Mouse (Mus musculus): ENCODE measurements at regions not wholly inside any gene's neighbourhood (a gene's known extent, or its start where the extent isn't known, plus 50 kb on each side); places are given as distances from the start of the nearest gene placed in this dataset.
A peak's percentile ranks its signal among the peaks of the same experiment; 100 is the strongest.

DNA sequence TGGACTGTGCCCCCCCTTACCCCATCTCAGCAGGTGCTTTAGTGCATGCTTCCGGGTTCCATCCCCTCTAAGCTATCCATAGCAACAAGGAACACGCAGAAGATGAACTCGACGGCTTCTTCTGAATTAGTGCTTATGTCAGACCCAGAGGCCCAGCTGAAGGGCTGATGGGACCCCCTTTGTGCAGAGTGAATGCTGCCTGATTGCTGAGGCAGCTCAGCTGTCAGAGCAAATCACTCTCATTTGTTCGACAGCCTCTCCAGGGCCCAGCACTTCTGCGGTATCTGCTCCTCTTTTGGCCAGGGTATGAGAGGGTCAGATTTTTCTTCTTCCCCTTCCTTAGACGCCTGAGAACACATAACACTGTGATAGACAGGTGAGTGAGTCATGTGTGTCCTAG, 89.2 kb upstream of the Chd2 start:
- Histone ChIP-seq H3K27ac (ENCODE audit: low read depth) (no peak overlapping the region), H3K9ac (replicated peaks; ENCODE audit: low read depth, low read length) (no peak overlapping the region), H3K9me3 (replicated peaks; ENCODE audit: control insufficient read depth, low read length) (0 out of 2 replicates have a peak, but pooled peaks cover 6% of the 10 kb centered on the region), H3K36me3 (replicated peaks; ENCODE audit: control insufficient read depth, insufficient read depth, low read length) (no peaks in the 10 kb centered on the region), H3K4me1 (ENCODE audit: control insufficient read depth, insufficient read depth) (no peaks in the 10 kb centered on the region), H3K27me3 (ENCODE audit: control insufficient read depth, insufficient read depth, low read length) (no peaks in the 10 kb centered on the region), H3K4me2 (ENCODE audit: low read depth, low read length) (no peak overlapping the region), H3K4me3 (ENCODE audit: low read depth, low read length) (no peak overlapping the region)
- ATAC-seq (ENCODE audit: insufficient read depth, low read depth) = no peak
- TF ChIP-seq EP300 (IDR thresholded peaks at IDR 0.05; ENCODE audit: low read depth) = no peak
- TF ChIP-seq CTCF (IDR thresholded peaks at IDR 0.05; ENCODE audit: low read depth) = no peak
- WGBS = 47% methylated on average over 7 of the region's 7 CpGs
- no peak for DNase-seq (ENCODE audit: low spot score)

DNA sequence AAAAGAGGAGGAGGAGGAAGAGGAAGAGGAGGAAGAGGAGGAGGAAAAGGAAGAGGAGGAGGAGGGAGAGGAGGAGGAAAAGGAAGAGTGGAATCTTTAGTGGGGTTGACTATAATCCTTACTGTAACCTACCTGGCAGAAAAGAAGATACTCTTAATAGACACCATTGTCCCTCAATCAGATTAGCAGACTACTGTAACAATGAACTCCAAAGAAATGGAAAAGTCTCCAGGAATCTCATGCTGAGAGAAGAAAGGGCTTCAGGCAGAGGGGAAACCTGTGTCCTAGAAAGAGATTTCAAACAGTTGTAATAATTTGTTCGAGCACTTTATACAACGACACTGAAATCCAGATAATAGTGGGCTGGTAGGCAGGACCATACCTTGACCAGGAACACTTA, 87.6 kb upstream of the Chd2 start:
- Histone ChIP-seq H3K9me3 (replicated peaks; ENCODE audit: control insufficient read depth, low read length) (0 out of 2 replicates have a peak, but pooled peaks cover 6% of the 10 kb centered on the region), H3K4me2 (ENCODE audit: low read depth, low read length) (no peak overlapping the region), H3K36me3 (replicated peaks; ENCODE audit: control insufficient read depth, insufficient read depth, low read length) (no peaks in the 10 kb centered on the region), H3K9ac (replicated peaks; ENCODE audit: low read depth, low read length) (no peak overlapping the region), H3K4me3 (ENCODE audit: low read depth, low read length) (no peak overlapping the region), H3K27ac (ENCODE audit: low read depth) (no peak overlapping the region), H3K4me1 (ENCODE audit: control insufficient read depth, insufficient read depth) (no peaks in the 10 kb centered on the region), H3K27me3 (ENCODE audit: control insufficient read depth, insufficient read depth, low read length) (no peaks in the 10 kb centered on the region)
- no peak for DNase-seq (ENCODE audit: low spot score)
- ATAC-seq (ENCODE audit: insufficient read depth, low read depth) = no peak
- 76% methylated on average over 2 of the region's 2 CpGs for WGBS
- no peak for TF ChIP-seq EP300 (IDR thresholded peaks at IDR 0.05; ENCODE audit: low read depth)
- no peak for TF ChIP-seq CTCF (IDR thresholded peaks at IDR 0.05; ENCODE audit: low read depth)

DNA sequence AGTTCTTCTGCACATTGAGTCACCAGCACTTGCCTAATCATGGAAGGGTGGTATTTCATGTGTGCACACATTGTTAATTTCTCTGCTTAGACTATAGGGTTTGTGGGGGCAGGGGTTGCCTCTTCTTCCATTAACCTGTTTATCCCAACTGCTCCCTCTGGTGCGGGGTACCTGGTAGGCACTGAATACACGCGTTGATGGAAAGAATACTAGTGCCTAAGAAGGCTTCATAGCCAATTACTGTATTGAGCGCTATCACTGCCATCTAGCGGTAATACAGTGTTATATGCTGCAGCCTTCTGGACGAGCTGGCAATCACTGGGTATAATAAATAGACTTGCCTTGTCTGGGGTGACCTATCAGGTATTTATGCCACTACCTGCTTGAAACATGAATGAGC, 86.4 kb upstream of the Chd2 start:
- Histone ChIP-seq H3K4me2 (ENCODE audit: low read depth, low read length) (no peak overlapping the region), H3K9me3 (replicated peaks; ENCODE audit: control insufficient read depth, low read length) (0 out of 2 replicates have a peak, but pooled peaks cover 6% of the 10 kb centered on the region), H3K36me3 (replicated peaks; ENCODE audit: control insufficient read depth, insufficient read depth, low read length) (no peaks in the 10 kb centered on the region), H3K4me3 (ENCODE audit: low read depth, low read length) (no peak overlapping the region), H3K9ac (replicated peaks; ENCODE audit: low read depth, low read length) (no peak overlapping the region), H3K4me1 (ENCODE audit: control insufficient read depth, insufficient read depth) (no peaks in the 10 kb centered on the region), H3K27me3 (ENCODE audit: control insufficient read depth, insufficient read depth, low read length) (no peaks in the 10 kb centered on the region), H3K27ac (ENCODE audit: low read depth) (no peak overlapping the region)
- DNase-seq (ENCODE audit: low spot score) (peak; percentile 86), ATAC-seq (ENCODE audit: insufficient read depth, low read depth) (peak; percentile 89)
- WGBS = 0% methylated on average over 6 of the region's 6 CpGs
- TF ChIP-seq EP300 (IDR thresholded peaks at IDR 0.05; ENCODE audit: low read depth) = no peak
- peak; percentile 96 for TF ChIP-seq CTCF (IDR thresholded peaks at IDR 0.05; ENCODE audit: low read depth)

DNA sequence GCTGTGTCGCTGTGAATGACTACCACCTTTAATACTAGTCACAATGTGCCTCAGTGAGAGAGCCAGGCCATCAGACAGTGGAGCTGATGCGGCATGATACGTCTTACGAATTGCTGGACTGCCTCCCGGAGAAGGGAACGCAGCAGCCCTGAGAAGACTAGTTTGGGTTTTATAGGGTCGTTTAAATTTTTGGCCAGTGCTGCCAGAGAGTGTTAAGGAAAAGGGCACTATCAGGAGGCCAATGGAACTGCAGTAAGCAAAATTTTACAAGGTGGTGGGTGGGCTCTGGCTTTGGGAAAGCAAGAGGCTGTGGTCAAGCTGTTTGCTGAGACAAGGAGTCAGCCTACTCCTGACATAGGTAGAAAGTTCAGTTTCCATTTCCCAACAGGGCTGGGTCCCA, 84.7 kb upstream of the Chd2 start:
- TF ChIP-seq CTCF (IDR thresholded peaks at IDR 0.05; ENCODE audit: low read depth) (no peak), EP300 (IDR thresholded peaks at IDR 0.05; ENCODE audit: low read depth) (no peak)
- Histone ChIP-seq H3K4me3 (ENCODE audit: low read depth, low read length) (no peak overlapping the region), H3K4me1 (ENCODE audit: control insufficient read depth, insufficient read depth) (no peaks in the 10 kb centered on the region), H3K27ac (ENCODE audit: low read depth) (no peak overlapping the region), H3K36me3 (replicated peaks; ENCODE audit: control insufficient read depth, insufficient read depth, low read length) (no peaks in the 10 kb centered on the region), H3K9ac (replicated peaks; ENCODE audit: low read depth, low read length) (no peak overlapping the region), H3K4me2 (ENCODE audit: low read depth, low read length) (no peak overlapping the region), H3K9me3 (replicated peaks; ENCODE audit: control insufficient read depth, low read length) (no peaks in the 10 kb centered on the region), H3K27me3 (ENCODE audit: control insufficient read depth, insufficient read depth, low read length) (no peaks in the 10 kb centered on the region)
- WGBS = 74% methylated on average over 7 of the region's 7 CpGs
- DNase-seq (ENCODE audit: low spot score) (no peak), ATAC-seq (ENCODE audit: insufficient read depth, low read depth) (no peak)

DNA sequence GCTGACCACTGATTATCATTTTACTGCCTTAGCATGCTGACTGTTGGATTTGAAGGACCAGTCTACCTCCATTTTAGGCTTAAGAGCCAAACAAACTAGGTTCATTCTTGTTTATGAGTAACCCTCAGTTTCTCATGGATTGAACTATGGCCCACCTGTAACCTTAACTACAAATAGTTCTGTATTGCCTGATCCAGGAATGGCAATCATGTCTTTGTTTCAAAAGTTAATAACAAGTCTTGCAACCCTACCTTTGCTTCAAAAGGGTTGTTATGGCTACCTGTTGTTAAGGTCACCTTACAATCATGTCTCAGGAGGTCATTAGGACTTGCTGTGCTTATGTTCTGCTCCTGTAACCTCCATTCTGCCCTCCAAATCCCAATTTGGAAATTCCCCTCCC, 84.0 kb upstream of the Chd2 start:
- no peaks in the 10 kb centered on the region for H3K27me3 ChIP-seq (ENCODE audit: control insufficient read depth, insufficient read depth, low read length)
- H3K4me2 ChIP-seq (ENCODE audit: low read depth, low read length) = no peak overlapping the region
- H3K4me1 ChIP-seq (ENCODE audit: control insufficient read depth, insufficient read depth) = no peaks in the 10 kb centered on the region
- no peak overlapping the region for H3K27ac ChIP-seq (ENCODE audit: low read depth)
- TF ChIP-seq CTCF (IDR thresholded peaks at IDR 0.05; ENCODE audit: low read depth) (no peak), EP300 (IDR thresholded peaks at IDR 0.05; ENCODE audit: low read depth) (no peak)
- no peaks in the 10 kb centered on the region for H3K9me3 ChIP-seq (replicated peaks; ENCODE audit: control insufficient read depth, low read length)
- DNase-seq (ENCODE audit: low spot score) (no peak), ATAC-seq (ENCODE audit: insufficient read depth, low read depth) (no peak)
- H3K36me3 ChIP-seq (replicated peaks; ENCODE audit: control insufficient read depth, insufficient read depth, low read length) = no peaks in the 10 kb centered on the region
- no peak overlapping the region for H3K4me3 ChIP-seq (ENCODE audit: low read depth, low read length)
- no peak overlapping the region for H3K9ac ChIP-seq (replicated peaks; ENCODE audit: low read depth, low read length)

DNA sequence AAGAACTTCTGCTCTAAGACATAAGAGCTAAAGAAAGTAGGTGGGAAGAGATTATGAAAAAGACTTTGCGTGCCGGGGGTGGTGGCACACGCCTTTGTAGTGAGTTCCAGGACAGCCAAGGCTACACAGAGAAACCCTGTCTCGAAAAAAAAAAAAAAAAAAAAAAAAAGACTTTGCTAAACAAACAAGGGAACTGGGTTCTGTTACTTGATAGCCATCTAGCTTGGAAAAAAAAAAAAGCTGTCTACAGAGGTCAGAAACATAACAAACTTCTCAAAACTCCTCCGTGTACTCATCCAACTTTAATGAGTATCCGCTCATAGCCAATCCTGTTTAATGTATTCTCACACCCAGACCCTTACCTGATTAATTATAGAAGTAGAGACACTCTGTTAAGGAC, 83.4 kb upstream of the Chd2 start:
- ATAC-seq (ENCODE audit: insufficient read depth, low read depth) = no peak
- H3K27me3 ChIP-seq (ENCODE audit: control insufficient read depth, insufficient read depth, low read length) = no peaks in the 10 kb centered on the region
- H3K4me3 ChIP-seq (ENCODE audit: low read depth, low read length) = no peak overlapping the region
- no peak overlapping the region for H3K9ac ChIP-seq (replicated peaks; ENCODE audit: low read depth, low read length)
- no peak for TF ChIP-seq CTCF (IDR thresholded peaks at IDR 0.05; ENCODE audit: low read depth)
- no peak for TF ChIP-seq EP300 (IDR thresholded peaks at IDR 0.05; ENCODE audit: low read depth)
- no peak overlapping the region for H3K4me2 ChIP-seq (ENCODE audit: low read depth, low read length)
- H3K9me3 ChIP-seq (replicated peaks; ENCODE audit: control insufficient read depth, low read length) = no peaks in the 10 kb centered on the region
- no peak overlapping the region for H3K27ac ChIP-seq (ENCODE audit: low read depth)
- H3K4me1 ChIP-seq (ENCODE audit: control insufficient read depth, insufficient read depth) = no peaks in the 10 kb centered on the region; the same call in 1 of the 2 replicates
- 82% methylated on average over 6 of the region's 6 CpGs for WGBS
- DNase-seq (ENCODE audit: low spot score) = no peak
- no peaks in the 10 kb centered on the region for H3K36me3 ChIP-seq (replicated peaks; ENCODE audit: control insufficient read depth, insufficient read depth, low read length)

All from heart, postnatal 0 days (tissue).